Mouse (Mus musculus) heart, postnatal 0 days (tissue): ENCODE measurements around the gene Kcnk4.

Experiments used
- CTCF ChIP-seq: IDR thresholded peaks from 2 replicates; pipeline ENCODE4 v1.5.1; 2016; ENCODE audit warnings: antibody characterized with exemption, control low read depth, low read depth
- EP300 ChIP-seq: IDR thresholded peaks from 2 replicates; pipeline ENCODE4 v1.6.1; 2016; ENCODE audit warnings: antibody characterized with exemption, low read depth

- no peak for TF ChIP-seq CTCF
- TF ChIP-seq EP300 = no peak
Observed at GRCm38 (mm10) chr19:6972247-6972917, 38.1 kb upstream of the Kcnk4 start.
